Mouse (Mus musculus) E14TG2a.4 (cell line): ENCODE data around the gene Thbs2.

ENCODE experiments used
- CTCF ChIP-seq: conservative IDR thresholded peaks from 2 replicates; pipeline ENCODE4 v1.5.1; 2014; ENCODE audit warnings: low read length
- NANOG ChIP-seq: IDR thresholded peaks from 2 replicates; pipeline ENCODE4 v1.6.1; 2014; ENCODE audit warnings: borderline replicate concordance, low read length, mixed read lengths
- POU5F1 ChIP-seq: IDR thresholded peaks from 2 replicates; pipeline ENCODE4 v1.6.1; 2014; ENCODE audit warnings: low read length, borderline replicate concordance

- TF ChIP-seq CTCF: no peak
- TF ChIP-seq POU5F1: no peak
- no peak for TF ChIP-seq NANOG
Measured at GRCm38 (mm10) chr17:14730629-14731028, 36.6 kb upstream of the Thbs2 start.
